Mouse (Mus musculus): ENCODE data around the gene Taar7b.

Gene Taar7b

DNA sequence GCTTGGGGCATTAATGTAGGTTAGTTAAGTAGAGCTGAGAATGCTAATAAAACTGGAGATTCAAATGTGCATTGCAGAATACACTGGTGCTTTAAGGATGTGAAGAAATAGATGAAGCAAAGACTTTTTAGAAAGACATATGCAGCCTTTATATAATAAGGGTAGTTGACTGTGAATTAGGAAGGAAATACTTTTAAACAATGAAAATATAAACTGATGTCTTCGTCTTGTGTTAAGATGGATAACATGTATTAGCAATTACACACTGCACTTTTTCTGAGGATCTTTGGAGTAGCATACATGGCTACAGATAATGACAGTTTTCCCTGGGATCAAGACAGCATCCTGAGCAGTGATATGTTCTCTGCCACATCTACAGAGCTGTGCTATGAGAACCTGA, at the start of gene Taar7b:
Gene Taar7b (plus strand): TSS at position 301 of the 400 bp plus-strand sequence.
- no peak for TF ChIP-seq GATA4 (IDR thresholded peaks at IDR 0.05; ENCODE audit: insufficient replicate concordance, low read length)

DNA sequence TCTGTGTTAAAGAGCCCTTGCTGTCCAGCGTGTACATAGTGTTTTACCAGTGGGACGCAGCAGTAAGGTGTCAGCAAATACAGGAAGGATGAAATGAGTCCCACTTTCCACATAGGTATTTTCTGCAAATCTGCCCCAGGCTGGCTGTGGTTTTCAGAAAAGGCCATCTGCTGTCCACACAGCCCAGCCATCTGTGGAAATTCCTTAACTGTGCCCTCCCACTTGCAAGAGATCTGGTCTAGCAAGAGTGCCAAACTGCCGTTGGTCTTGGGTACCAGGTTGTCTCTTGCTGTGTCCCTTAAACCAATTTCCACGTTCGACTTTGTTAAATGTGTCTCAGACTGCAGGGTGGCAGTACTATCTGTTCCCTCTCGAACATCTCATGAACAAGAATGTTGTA, 48.0 kb upstream of the Taar7b start:
- TF ChIP-seq GATA4 (IDR thresholded peaks at IDR 0.05; ENCODE audit: insufficient replicate concordance, low read length), result no peak

GRCm38 (mm10) chr10:23959071-23959470, 40.7 kb upstream of the Taar7b start:
- TF ChIP-seq GATA4 (IDR thresholded peaks at IDR 0.05; ENCODE audit: insufficient replicate concordance, low read length), result no peak

DNA sequence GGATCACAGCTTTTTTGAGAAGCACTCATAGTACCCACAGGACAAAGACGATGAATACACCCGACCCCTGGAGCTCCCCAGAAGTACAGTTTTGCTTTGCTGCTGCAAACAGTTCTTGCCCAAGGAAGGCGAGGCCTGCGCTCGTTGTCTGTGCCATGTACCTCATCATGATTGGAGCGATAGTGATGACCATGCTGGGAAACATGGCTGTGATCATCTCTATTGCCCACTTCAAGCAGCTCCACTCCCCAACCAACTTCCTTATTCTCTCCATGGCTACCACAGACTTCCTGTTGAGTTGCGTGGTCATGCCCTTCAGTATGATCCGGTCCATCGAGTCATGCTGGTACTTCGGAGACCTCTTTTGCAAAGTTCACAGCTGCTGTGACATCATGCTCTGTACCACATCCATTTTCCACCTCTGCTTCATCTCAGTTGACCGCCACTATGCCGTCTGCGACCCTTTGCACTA, 39.3 kb upstream of the Taar7b start, which contains the start of gene Taar4:
Gene Taar4 (plus strand): TSS at position 51 of the 472 bp plus-strand sequence.
- no peak for TF ChIP-seq GATA4 (IDR thresholded peaks at IDR 0.05; ENCODE audit: insufficient replicate concordance, low read length)

DNA sequence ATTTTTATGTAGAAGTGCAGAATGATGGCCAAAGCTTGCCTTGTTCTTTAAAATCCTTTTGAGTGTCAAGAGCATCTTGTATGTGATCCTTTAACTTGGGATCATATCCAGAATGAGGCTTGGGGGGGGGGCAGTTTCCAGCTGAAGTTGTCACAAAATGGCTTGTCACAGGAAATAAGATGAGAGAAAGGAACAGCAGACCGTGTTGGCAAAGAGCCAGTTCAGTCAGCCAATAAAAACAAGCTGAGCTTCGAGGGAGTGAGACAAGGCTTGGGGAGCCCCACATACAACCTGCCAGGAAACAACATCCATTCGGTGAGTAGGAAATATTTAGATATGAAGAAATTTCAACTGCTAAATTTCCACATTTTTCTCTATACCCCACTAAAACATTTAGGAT, 36.3 kb upstream of the Taar7b start:
- no peak for TF ChIP-seq GATA4 (IDR thresholded peaks at IDR 0.05; ENCODE audit: insufficient replicate concordance, low read length)

- TF ChIP-seq GATA4 (IDR thresholded peaks at IDR 0.05; ENCODE audit: insufficient replicate concordance, low read length), result no peak
These were observed 34.7 kb upstream of the Taar7b start for GRCm38 (mm10) chr10:23964921-23965610.

DNA sequence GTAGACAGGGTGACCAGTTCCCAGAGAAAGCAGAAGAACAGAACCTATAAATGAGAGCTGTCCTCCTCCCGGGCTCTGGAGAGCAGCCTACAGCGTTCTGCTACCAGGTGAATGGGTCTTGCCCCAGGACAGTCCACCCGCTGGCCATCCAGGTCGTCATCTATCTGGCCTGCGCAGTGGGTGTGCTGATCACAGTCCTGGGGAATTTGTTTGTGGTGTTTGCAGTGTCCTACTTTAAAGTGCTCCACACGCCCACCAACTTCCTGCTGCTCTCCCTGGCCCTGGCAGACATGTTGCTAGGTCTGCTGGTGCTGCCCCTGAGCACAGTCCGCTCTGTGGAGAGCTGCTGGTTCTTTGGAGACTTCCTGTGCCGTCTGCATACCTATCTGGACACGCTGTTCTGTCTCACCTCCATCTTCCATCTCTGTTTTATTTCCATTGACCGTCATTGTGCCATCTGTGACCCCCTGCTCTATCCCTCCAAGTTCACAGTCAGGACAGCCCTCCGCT, 29.0 kb upstream of the Taar7b start, which contains the start of gene Taar5:
Gene Taar5 (plus strand): TSS at position 51 of the 510 bp plus-strand sequence.
- no peak for TF ChIP-seq GATA4 (IDR thresholded peaks at IDR 0.05; ENCODE audit: insufficient replicate concordance, low read length)

DNA sequence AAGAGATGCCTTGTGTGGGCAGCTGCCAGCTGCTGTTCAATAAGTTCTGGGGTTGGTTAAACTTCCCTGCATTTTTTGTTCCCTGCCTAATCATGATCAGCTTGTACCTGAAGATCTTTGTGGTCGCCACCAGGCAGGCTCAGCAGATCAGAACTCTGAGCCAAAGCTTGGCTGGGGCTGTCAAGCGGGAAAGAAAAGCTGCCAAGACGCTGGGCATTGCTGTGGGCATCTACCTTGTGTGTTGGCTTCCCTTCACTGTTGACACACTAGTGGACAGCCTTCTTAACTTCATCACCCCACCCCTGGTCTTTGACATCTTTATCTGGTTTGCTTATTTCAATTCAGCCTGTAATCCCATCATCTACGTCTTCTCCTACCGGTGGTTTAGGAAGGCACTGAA, 28.5 kb upstream of the Taar7b start:
- TF ChIP-seq GATA4 (IDR thresholded peaks at IDR 0.05; ENCODE audit: insufficient replicate concordance, low read length), result no peak

DNA sequence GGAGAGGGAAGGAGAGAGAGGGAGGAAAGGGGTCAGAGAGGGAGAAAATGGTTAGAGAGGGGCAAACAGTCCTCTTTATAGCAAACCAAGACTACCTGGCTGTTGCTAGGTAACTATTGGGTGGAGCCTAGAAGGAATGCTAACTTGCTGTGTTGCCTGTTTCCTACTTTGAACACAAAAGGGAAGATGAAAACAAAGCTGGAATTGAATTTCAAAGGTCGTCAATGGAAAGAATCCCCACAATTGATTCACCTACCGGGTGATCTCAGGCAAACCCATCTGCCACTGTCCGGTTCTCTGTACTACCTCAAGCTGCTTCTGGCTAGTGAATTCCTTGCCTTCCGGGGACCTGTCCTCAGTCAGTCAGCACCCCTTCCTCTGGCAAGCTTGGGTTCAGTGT, 21.8 kb upstream of the Taar7b start:
- no peak for TF ChIP-seq GATA4 (IDR thresholded peaks at IDR 0.05; ENCODE audit: insufficient replicate concordance, low read length)

DNA sequence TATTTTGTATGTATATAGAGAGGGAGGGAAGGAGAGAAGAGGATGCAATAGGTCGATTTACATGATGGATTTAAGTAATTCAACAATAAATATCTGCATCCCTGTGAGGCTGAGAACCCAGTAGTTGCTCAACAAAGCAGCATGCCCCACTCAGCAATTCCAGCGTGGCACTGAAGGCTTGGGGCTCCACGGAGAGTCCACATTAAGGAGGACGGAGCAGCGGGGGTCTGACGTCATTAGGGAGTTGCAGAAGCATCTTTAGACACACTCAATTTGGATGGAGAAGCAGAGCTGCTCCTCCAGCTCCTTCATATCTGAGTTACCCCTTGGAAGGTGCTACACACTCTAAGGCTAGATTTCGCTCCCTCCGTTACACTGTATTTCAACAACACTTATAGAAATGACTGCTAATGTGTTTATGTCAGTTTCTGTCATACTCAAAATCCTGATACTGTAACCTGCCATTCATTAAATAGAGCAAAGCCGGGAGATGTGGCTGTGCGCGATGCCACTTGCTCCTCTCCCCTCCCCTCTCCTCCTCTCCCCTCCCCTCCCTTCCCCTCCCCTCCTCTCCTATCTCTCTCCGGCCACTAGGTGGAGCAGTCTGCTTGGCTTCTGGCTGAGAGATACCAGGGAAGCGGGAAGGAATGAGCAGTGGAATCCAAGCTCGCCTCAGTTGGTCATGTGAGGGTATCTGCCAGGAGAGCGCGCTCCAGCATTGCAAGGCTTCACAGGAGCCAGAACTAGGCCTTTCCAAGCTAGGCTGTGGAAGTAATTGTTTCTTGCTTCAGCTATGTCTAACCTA, 20.6 kb upstream of the Taar7b start:
- TF ChIP-seq GATA4 (IDR thresholded peaks at IDR 0.05; ENCODE audit: insufficient replicate concordance, low read length), result no peak

- no peak for TF ChIP-seq GATA4 (IDR thresholded peaks at IDR 0.05; ENCODE audit: insufficient replicate concordance, low read length)
These were observed 14.2 kb upstream of the Taar7b start, which contains the start of gene Taar6 for GRCm38 (mm10) chr10:23985546-23985945. TSS of gene Taar6 (minus strand) at chr10:23985646.

DNA sequence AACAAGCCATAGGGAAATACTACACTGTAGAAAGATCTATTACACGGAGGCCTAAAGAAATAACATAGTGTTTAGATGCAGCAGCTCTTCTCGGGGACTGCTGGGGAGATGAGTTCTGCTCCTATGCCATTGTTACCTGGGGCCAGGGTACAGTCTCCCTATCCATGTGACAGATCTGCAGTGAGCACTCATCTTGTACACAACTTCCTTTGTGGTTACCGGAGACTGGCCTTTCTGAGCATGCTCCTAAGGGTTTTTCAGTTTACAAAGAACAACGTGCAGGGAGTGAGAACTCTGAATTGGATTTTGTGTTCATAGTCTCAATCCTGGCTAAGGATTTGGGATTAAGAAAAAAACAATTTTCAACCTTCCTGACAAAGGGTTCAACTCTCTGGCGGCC, 13.3 kb upstream of the Taar7b start:
- TF ChIP-seq GATA4 (IDR thresholded peaks at IDR 0.05; ENCODE audit: insufficient replicate concordance, low read length), result no peak

DNA sequence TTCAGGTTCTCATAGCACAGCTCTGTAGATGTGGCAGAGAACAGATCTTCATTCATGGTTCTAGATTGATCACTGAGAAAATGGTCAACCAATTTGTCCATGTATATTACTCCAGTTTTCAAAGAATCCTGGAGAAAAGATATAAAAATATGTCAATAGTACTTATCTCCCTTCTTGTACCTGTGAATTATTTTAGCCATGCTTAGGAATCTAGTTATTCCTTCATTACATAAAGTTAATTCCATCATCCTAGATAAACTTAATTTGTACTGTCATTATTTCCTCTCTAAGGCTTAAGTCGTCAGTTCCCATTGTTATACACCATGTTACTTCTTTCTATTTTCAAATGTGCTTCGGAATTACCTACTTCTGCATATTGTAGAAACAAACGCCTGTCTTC, 6.4 kb upstream of the Taar7b start, which contains the start of gene Taar7a:
Gene Taar7a (minus strand): TSS at position 101 of the 400 bp plus-strand sequence.
- no peak for TF ChIP-seq GATA4 (IDR thresholded peaks at IDR 0.05; ENCODE audit: insufficient replicate concordance, low read length)

GRCm38 (mm10) chr10:24006442-24006841, 6.7 kb downstream of the Taar7b start:
- TF ChIP-seq GATA4 (IDR thresholded peaks at IDR 0.05; ENCODE audit: insufficient replicate concordance, low read length), result no peak

GRCm38 (mm10) chr10:24007034-24007433, 7.3 kb downstream of the Taar7b start:
- TF ChIP-seq GATA4 (IDR thresholded peaks at IDR 0.05; ENCODE audit: insufficient replicate concordance, low read length), result no peak

DNA sequence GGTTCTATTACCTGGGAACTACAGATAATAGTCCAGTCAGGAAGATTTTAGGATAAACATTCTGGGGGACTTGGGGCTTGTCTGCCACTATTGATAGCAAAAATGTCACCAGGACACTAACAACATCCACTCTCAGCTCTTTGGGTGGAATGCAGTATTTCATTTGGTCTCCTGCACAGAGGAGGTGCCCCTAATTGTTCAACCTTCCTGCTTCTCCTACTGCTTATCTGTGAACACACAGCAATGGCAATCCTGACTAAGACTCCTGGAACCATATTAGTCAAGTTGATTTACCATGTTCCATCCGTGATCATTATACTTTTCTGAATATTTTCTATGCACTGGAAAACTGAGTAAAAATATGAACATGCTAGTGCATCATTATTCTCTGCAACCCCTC, 8.4 kb downstream of the Taar7b start:
- no peak for TF ChIP-seq GATA4 (IDR thresholded peaks at IDR 0.05; ENCODE audit: insufficient replicate concordance, low read length)
